Mouse (Mus musculus) inflammation-experienced regulatory T-cells, adult 6 months (primary cell): ENCODE measurements around the gene Aqp9. TPM values are rescaled to one million over a fixed set of nuclear protein-coding genes. Genes with fewer than 3 reads are reported as not detected.

Experiments
- ATAC-seq: one replicate; pipeline ENCODE4 v1.8.0; 2017
- polyA plus RNA-seq, 3 experiments: library from polyadenylated mRNA; unstranded; fragments of 100-300 nt; shearing (Covaris generic); gene quantifications; one replicate each; pipeline ENCODE4 v1.2.1; 2017

Aqp9 gene
- polyA plus RNA-seq = not detected

GRCm38 (mm10) chr9:71168511-71168910 lies at the start of gene Aqp9:
TSS of gene Aqp9 (minus strand) at chr9:71168682.
- ATAC-seq = no peak

- no peak for ATAC-seq
Measured at GRCm38 (mm10) chr9:71217793-71218095, 49.3 kb upstream of the Aqp9 start.

DNA sequence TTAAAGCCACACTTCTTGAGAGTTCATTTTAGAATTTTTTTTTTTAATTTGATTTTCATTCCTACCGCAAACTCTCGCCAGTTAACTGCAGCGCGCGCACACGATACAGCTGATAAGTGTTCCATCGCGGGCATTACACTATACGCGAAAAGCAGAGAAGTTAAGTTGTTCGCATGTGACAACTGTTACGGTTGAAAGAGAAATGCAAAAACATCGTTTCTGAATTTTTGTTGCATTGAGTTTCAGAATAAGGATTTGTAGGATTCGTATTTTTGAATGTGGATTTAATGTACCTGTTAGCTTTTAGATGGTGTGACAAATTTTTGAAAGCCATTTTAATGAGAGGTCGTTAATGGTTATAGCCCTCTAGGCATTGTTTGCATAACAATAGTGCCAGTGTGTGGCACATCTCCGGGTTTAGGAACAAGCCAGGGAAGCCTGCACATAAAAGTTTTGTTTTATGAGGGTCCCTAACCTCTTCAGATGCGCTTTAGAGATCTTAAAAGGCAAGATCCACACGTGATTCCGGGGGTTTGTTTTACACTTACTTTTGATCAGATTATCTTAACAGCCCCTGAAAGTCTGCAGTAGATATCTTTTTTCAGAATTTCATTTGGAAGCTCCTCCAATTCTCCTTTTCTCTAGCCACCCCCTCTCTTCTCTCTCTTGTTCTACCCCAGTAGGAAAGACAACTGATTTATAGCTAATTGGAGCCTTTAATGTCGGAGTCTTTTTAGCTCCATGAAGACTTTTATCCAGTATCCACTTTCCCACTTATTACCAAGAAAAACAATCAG lies 48.7 kb upstream of the Aqp9 start:
- ATAC-seq = no peak

DNA sequence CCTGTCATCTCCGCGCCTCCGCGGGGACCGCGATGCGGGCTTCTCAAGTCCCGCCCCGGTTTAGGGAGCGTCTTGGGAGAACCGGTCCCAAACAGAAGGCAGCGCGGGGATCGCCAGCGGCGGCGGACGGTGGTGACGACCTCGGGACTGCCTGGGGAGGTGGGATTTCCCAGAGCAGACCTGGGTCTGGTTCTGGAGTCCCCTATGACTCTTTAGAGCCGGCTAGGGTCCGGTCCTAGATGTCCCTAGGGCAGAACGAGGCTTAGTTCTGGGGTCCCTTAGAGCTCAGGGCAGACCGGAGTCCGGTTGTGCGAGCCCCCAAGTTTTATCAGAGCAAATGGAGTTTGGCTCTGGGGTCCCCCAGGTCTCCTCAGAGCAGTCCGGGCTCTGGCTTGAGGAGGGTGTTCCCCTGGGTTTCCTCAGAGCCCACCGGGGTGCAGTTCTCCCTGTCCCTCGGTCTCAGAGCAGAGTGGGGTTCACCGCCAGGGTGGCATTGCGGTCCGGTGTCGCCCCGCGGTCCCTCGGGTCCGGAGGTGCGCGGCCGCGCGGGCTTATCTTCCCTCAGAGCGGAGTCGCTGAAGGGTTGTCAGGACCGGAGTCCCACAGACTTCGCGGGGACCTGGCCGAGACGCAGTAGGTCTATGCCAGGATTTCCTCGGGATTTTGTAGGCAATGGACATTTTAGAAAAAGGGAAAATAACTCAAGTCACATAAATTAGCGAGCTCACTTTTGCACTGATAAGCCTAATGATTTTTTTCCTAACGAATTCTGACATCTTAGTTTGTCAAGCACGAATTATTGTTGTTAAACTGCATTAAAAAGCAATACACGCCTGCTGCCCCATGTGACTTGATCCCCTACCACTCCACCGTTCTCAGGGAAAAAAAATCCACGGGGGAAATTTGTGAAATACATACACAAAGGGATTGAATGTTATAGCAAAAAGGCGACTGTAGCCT lies 47.8 kb upstream of the Aqp9 start:
- no peak for ATAC-seq

DNA sequence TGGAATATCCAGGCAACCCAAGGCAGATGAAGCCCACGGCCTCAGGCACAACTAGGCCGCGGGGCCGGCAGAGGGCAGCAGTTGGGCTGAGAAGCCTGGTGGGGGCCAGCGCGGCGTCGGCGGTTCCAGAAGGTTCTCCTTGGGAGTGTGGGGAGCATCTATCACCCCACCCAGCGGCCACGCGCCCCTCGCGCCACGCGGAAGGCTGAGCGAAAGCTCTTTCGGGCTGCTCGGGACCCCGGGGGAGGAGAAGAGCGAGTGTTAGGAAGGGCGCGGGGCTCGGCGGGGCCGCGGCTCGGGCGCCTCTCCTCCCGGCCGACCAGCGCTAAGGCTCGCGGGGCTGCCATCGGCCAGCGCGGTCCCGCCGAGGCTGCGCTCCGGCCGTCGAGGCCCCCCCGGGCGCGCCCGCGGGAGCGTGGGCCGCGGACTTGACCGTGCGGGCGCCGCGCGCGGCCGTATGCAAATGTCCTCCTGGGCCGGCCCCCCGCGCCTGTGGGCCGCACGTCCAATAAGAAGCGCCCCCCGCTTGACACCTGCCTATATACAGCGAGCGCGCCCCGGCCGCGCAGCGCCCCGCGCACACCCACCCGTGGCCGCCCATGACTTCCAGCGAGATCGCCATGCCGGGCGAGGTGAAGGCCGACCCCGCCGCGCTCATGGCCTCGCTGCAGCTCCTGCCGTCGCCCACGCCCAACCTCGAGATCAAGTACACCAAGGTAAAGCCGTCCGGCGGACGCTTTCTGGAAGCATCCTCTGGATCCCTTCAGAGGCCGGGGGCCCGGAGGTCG lies 47.0 kb upstream of the Aqp9 start, which contains the start of gene Aldh1a2:
Gene Aldh1a2, plus strand, starts transcription at position 542 of the 788 bp plus-strand sequence.
- ATAC-seq = no peak

DNA sequence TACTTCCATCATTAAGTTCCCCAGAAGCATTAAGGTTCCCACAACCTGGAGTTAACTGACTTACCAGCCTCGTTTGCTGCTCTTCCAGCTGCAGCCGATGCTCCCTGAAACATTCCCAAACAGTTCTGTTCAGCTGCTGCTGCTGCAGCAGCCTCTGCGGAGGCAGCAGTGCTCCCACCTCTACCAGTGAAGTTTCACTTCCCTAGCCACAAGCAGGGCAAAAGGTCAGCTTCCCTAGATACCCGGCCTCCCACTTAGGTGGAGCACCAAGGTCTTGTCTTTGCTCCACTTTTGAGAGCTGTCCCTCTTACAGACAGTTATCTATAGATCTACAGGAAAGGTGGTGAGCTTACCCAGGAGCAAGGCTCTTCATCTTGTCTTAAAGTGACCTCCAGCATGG lies 45.2 kb upstream of the Aqp9 start:
- no peak for ATAC-seq

DNA sequence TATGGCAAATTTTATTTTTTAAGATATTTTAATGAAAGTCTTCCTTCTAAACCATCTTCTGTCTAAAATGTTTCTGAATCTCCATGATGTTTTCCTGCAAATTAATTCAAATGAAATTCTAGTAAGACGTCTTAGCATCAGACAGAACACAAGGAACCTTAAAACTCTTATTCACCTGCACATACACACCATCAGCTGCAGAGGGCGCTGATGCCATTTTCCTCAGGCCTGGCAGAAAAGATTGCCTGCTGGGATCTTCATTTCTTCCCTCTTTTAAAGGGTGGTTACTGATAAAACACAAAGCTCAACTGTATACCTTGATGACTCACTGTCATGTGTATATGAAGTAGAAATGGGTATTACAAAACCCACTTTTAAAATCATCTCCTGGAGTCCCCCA lies 42.4 kb upstream of the Aqp9 start:
- ATAC-seq = no peak

- no peak for ATAC-seq
Measured at GRCm38 (mm10) chr9:71209299-71209698, 40.8 kb upstream of the Aqp9 start.

DNA sequence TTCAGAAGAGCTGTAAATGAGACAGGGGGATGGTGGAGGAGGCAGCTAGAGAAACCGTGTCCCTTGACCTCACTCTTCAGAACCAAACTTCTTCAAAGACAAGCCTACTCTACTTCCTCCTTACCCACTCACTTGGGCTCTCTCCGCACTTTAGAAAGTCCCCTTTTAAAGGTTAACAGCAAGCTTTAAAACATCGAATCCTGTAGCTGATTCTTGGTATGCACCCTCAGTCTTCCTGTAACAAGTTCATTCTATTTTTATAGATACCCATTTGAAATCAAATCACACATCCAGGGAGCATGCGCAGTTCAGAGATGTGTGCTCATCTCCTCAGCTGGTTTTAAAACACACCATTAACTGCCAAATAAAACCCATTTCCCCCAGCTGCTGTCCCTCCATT lies 33.8 kb upstream of the Aqp9 start:
- peak; percentile 60 for ATAC-seq

GRCm38 (mm10) chr9:71198826-71199225 lies 30.3 kb upstream of the Aqp9 start:
- ATAC-seq = no peak

GRCm38 (mm10) chr9:71188647-71189415 lies 20.3 kb upstream of the Aqp9 start:
- no peak for ATAC-seq

DNA sequence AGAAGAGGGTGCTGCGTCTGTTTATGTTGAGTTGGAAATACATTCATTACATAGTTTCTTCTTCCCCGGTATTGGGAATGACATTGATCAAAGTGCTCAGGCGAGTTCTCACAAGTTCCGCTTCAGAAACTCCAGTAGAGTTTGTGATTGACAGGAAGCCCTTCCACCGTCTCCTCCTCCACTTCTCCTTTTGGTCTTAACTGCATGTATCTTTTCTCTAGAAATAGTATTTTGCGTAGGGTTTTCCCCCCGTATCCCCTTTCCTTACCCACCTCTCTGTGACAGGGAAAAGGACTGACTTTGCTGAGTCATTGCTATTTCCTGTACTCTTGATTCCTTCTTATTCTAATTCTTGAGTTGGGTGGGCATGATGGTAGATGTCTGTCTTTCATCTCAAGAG lies 18.9 kb upstream of the Aqp9 start:
- no peak for ATAC-seq

DNA sequence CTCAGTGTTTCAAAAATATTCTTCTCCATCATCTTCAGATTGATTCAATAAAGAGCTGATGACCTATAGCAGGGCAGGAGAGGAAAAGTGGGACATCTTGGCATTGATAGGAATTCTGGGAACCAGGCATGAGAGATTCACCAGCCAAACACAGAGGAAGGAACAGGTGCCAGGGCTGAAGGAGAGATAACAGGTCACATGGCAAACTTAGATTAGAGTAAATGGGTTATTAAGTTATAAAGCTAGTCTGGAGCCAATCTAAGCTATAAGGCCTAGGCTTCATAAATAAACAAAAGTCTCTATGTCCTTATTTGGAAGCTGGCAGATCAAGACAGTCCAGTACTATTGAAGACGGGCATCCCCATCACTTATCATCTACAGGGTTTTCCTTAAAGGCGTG lies 17.3 kb upstream of the Aqp9 start:
- ATAC-seq = no peak

- ATAC-seq = no peak
Measured at GRCm38 (mm10) chr9:71185285-71185684, 16.8 kb upstream of the Aqp9 start.

DNA sequence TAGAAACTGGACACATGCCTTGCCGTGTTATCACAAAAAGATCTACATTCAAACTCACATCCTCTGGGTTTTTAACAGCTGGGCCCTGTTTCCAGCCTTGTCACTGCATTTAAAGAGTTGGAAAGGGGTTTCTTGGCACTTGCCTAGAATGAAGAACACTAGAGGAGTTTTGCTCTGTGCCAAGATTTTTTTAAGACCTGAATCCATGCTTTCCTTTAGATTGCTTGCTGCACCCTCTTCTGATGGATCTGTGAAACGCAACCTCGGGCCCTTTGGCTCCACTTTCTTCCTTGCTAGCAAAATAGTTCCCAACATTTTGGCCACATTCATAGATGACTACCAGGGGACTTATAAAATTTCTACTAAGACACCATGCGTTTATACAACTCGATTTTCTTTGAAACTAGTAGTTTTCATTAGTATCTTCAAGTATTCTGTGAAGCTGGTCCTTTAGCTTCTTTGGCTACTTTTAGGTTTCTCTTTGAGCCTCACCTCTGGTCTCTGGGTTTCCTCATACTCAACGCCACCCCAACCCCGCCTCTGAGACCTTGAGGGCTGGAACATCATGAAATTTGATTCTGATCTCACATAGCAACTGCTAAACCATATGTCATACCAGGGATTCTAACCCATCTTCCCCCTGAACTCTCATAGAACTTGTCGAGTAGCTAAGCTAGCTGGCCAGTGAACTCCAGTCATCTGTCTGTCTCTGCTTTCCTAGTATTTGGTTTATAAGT lies 11.7 kb upstream of the Aqp9 start:
- no peak for ATAC-seq

DNA sequence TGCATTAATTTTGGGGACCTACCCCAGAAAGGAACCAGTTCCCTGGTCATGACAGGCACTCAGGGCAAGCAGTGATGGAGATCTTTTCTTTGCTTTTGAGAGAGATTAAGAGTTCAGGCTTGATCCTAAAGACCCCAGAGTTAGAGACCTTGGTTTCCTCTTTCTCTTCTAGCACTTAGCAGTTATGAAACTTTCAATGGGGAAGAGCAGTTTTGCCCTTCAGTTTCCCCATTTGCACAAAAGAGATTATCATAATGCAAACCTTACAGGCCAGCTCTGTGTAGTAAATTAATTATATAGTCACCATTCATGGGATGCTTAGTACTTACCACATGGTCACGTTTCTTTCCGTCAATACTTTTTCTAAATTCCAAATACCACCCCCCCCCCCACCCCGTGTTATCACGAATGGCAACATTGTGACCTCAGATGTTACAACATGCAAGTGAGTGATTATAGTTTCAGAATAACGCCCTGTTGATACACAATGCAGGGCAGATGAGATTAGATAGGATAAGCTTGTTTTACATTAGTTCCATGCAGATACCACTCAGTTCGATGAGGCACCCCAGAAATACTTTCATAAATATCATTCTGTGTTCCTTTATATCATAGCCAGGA lies 10.9 kb upstream of the Aqp9 start:
- no peak for ATAC-seq

DNA sequence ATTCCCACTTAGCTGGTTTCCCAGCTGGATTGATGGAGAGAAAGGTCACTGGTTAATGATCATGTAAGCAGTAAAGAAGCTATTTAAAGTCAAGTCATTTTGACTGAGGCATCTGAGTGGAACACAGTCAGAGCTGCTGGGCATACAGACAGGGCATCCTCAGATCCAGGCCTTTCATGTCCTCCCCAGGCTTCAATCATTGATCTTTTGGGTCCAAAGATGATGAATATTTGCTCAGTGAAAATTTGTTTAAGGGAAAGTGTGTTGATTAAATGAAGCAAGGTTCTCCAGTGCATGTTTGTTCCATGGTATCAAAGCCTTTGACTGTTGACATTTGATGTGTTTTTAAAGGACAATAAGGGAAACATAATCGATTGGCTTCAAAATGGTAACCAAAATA lies 7.2 kb upstream of the Aqp9 start:
- no peak for ATAC-seq

GRCm38 (mm10) chr9:71174316-71174975 lies 6.0 kb upstream of the Aqp9 start:
- ATAC-seq = no peak

GRCm38 (mm10) chr9:71173533-71173932 lies 5.1 kb upstream of the Aqp9 start:
- no peak for ATAC-seq

DNA sequence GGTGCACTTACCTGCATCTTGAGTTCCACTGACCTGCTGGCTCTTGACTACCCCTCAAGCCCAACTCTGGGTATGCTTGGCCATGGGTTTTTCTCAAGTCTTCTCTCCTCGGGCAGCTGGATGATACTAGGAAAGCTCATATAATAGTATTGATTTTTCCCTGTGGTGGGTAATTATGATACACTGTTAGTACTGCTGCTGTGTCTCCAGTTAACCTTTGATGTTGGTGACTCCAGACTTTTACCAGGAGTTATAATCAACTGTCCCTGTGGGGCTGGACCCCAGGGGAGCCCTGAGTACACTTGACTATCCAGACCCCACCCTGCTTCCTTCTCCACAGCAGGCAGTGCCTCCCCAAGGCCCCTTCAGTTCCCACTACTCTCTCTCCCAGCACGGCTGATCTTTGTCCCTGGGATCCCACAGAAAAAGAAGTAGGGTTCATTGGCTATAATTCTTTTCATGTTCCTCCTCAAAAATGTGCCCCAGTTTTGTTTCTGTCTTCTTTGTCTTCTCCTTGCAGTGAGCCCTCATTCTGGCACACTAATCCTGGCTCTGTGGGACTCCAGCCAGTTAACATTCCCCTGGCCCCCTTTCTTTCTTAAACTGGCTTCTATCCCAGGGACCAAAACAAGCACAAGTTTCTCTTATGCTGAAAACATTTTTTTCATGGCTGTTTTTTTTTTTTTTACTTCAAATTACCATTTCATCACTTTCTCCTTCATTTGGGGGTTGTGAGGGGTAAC lies 838 bp downstream of the Aqp9 start:
- ATAC-seq = no peak
